Mouse (Mus musculus) cerebellum, postnatal 25 days (tissue): ENCODE results near the gene Itga2.

Source experiments
- DNase-seq, 2 experiments: peaks; one replicate each; pipeline ENCODE4 v3.0.0; 2021; ENCODE audit warnings: mixed read lengths in 2 of 2

Gene Itga2

DNA sequence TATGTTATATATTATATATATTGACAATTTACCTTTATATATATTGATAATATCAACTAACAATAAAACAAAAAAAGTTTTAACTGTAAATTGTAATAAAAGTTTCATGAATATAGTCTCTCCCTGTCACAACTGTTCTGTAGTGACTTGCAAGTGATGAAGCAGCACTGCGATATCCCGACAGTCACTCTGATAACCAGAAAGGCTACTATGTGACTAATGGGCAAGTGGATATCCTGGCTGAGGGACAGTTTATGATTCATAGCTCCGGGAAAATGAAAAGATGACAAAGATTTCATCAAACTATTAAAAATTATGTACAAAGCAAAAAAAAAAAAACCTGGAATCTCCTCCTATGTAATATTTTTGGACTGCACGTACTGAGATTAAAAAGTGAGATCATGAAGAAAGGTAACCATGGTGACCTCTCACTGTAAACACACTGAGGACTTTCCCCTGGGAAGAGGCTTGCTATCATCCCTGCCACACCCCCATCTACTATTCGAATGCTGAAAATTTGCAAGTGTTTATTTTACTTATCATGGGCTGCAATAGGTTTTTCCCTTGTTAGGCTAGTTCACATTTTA is 122.2 kb downstream of the Itga2 start:
- no peak for DNase-seq

DNA sequence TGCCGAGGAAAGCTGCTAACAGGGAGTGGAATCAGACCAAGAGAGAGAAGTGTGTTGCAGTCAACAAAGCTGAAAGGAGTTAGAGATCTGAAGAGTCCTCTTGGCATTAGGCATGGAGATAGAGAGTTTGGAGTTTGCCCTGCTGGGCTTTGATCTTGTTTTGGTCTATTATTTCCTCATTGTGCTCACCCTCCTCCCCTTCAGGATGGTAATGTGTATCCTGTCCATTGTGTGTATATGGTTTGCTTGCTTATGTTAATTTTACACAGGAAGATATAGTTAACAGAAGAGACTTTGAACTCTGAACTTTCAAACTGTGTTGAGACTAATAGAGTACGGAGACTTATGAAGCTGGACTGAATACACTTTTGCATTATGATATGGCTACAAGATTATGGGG is 128.9 kb downstream of the Itga2 start:
- no peak for DNase-seq

DNA sequence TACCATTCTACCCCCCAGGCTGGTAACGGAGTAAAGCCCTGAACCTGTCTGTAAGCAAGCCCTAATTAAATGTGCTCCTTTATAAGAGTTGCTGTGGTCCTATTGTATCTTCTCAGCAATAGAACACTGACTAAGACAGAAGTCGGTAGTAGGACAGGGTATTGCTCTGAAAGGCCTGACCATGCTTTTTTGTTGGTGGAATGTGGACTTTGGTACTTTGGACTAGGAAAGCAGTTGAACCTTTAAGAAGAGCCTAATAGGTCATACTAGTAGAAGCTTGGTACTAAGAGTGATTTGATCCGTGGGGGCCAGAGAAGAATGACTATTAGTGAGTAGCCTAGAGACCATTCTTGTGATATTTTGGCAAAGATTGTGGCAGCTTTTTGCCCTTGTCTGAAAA is 130.0 kb downstream of the Itga2 start:
- no peak for DNase-seq

DNA sequence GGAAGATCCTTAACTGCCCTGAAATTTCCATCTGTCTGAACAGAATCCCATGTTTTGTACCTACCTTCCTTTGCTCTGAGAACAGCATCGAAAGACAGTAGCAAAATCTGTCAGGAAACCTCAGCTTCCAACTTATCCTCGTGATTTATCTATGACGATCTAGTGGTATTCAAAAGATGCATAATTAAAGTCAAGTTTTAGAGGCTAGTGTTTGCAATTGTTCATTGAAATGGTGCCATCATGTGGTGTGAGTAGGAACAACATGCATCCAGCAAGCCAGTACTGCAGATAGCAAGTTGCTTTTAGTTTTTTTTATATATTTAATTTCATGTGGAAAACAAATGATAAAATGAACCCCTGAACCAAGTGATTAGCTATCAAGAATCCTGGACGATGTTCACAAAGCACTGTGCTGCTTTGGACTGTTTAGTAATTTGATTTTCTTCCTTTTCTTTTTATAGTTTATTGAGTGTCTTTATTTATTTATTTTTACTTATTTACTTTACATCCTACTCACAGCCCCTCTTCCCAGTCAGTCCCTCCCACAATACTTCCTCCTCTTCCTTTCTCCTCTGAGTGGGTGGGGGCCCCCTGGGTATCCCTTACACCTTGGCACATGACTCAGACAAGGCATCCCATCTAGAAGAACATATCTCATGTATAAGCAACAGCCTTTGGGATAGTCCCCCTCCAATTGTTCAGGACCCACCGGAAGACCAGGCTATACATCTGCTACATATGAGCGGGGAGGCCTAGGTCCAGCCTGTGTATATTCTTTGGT is 138.5 kb downstream of the Itga2 start:
- DNase-seq = peak; percentile 29 to 75

DNA sequence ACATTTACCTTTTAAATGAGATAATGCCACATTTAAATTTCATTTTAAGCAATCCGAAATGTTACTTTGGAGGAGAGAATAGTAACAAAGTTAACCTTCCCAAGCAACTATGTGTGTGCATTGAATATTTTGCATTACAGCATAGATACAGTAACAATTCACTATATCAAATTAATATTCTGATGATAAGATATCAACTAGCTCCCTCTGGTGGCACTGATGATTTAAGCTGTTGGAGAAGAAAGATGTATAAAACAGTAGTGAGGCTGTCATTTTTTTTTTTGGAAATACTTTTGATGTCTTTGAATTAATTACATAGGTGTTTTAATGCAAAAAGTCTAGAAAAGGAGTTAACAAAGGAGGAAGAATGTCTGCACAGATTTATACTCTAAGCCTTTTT is 140.4 kb downstream of the Itga2 start:
- DNase-seq = peak in 1 of 2 experiments; percentile 27
